Mouse (Mus musculus) ZHBTc4 (cell line): ENCODE data around the gene Eif4e3.

Source experiments
- DNase-seq: peaks from one replicate; pipeline ENCODE4 v3.0.0-alpha.2; 2011; ENCODE audit warnings: low read depth, low spot score

Eif4e3 gene

DNA sequence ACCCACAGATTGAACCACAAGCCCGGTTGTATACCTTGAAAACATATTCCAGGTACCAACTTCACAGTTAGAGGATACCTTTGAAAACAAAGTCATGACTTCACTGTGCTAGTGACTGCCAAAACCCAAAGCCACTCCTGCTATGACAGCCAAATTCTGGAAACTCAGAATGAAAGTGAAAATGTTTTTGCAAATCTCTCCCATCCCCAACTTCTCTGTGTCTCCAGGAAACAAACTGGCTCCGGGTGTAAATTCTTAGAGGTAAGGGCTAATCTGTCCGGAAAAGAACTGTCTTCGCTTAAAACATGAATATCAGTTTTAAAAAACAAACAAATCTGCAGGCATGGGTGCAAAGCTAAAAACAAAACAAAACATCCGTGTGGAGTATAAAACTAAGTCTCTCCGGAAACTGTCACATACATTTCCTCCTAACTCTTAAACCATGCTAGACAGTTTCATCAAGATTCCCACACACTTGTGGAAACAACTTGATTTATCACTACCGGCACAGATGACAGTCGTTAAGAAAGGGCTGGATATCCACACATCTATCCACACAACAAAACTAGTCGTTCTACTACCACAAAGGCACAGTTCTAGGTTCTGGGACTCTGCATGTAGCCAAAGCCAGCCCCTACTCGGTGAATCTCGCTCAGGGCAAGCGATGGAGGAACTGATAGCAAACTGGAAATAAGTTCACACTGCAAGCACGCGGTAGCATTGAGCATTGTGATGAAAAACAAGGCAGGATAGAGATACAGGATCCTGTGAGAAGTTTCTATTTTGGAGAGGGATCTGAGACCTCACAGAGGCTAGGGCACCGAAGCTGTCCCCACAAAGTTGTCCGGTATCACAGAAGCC lies 884 bp downstream of the Eif4e3 start:
- peak; percentile 17 for DNase-seq

DNA sequence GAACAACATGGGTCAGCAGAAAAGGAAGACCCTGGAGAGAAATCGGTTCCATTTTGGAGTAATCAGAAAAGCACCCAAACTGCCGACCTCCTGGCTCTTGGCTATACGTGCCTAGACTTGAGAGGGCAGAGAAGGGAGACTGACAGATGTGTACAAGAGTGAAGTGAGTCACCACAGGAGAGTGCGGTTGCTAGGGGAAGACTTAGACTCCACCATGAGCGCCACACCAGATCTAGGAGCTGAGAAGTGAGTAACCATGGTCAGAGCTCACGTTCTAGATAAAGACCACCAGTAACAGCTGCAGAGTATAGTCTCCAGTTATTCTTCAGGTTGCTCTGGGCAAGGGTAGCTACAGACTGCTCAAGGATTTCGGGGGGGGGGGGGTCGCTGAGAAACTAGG lies 3.3 kb downstream of the Eif4e3 start:
- DNase-seq, result no peak

DNA sequence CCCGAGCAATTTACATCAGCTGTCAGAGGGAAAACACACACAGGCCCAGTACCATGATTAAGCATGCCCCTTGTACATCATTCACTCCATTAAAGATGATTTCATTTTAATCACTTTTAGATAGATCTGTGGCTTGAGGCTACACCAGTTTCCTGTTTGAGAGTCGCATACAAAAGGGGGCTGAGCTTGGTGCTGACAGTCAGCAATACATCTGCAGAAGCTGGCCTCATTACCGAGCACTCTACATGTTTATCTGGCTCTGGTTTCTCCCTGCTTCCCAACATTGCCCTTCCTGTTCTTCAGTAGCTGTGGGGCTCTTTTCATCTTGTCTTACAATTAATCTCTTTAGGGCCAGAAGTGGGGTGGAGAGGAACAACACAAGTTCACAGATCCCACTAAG lies 6.1 kb downstream of the Eif4e3 start:
- no peak for DNase-seq

DNA sequence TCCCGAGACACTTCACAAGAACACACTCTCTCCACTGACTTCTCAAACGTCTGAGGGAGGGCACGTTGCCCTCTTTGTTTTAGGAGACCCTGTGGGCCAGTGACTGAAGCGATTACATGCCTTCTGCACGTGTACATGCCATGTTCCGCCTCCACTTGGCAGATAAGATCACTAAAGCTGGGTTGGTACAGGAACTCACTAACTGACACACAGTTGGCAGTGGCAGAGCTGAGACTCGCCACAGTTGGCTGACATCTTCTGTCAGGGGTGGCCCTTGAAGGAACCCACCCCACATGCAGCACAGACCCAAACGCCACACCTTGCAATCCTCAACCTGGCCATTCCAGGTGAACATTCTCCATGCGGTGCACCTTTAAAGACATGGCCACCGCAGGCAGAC lies 8.0 kb downstream of the Eif4e3 start:
- DNase-seq, result no peak

DNA sequence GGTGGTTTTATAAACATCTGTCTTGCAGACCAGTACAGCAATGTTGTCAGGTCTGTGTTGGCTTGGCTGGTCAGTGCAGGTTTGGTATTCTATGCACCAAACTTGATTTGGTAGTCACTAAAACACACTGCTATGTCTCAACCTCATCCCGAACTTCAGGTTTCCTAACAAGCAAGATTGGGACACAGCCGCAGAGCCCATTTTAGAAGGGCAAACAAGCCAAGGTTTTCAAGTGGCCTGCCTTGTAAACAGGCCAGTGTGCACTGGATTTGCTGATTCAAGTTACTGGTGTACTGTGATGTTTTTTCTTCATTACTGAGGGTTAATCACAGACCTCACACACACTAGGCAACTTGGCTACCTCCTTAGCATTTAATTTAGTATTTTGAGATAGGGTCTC lies 10.5 kb downstream of the Eif4e3 start:
- DNase-seq, result no peak

DNA sequence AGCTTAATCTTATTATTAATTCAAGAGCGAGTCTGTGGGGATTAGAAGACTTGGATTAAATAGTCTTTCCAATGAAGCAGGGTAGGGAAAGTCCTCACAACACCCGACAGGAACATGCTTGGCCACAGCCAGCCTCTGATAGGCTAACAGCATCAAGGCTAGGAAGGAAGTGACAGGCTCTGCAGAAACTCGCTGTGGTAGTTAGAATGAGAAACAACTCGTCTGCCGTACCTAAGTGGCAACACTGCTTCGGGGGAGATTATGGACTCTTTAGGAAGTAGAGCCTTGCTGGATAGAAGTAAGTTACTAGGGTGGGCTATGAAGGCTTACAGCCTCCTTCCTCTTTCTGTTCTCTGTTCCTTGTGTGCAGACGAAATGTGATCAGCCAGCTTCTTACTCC lies 11.1 kb downstream of the Eif4e3 start:
- DNase-seq, result no peak

DNA sequence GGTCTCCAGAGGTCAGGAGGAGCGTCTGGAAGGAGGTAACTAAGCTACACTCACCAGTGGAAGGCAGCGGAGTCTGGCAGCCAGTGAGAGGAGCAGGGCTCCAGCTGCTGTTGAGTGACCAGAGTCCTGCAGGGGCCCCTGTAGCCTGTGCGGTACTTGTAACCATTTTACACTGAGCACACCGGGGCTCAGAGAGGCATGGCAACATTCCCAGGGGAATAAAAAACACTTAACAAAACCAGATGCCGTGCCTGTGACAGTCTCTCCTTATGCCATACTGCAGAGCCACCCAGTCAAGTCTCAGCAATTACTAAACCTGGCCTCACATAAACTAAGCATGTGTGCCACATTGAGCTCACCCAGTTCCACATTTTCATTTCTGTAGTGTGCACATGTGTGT lies 12.2 kb downstream of the Eif4e3 start:
- DNase-seq, result no peak

DNA sequence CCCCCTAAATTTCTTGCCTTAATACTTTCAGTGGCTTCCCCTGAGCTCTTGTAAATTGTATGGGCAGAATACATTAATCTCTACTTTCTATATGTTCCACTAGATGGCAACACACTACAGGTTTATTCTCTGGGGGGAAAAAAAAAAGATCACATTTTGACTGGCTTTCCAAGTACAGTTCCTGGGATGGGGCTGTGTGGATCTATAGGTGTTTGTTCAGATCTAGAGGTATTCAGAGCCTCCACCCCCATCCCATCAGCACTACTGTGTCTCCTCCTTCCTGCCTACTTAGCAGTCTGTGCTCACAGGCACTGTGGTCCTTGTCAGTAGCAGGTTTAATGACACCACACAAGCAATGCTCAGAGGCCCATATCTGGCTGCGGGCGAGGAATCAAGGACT lies 14.2 kb downstream of the Eif4e3 start:
- no peak for DNase-seq

DNA sequence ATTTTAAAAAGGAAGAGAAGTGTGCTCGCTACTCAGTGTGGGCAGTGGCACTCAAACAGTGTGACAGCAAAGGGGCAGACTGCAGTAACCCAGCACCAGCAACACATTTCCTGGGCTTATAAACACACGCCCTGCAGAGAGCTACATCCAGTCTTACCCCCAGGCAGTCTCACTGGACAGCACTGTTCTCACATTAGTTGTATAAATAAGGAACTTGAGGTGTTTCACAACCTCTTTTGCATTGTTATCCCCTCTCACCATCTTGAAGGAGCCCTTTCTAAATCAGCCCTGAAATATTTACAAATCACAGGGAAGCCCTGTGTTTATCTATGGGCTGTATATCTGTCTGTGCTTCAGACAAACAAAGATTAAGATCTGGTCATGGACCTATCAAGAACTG lies 17.3 kb downstream of the Eif4e3 start:
- no peak for DNase-seq

DNA sequence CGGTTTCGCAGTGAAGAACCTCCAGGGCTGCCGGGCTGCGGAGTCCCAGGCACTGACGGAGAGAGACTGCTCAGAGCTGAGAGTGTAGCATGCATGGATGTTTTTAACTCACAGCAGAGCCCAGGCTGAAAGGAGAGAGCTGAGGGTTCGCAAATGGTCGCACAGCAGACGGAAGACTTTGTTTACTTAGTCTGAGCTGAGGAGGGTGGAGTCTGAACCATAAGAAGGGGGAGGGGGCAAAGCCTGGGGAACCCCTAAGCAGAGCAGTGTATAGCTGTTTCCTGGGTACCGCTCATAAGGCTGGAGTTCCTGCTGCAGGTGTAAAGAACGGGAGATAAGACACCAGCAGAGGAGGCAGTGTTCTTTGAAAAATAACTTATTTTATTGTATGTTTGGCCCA lies 20.2 kb downstream of the Eif4e3 start:
- no peak for DNase-seq

DNA sequence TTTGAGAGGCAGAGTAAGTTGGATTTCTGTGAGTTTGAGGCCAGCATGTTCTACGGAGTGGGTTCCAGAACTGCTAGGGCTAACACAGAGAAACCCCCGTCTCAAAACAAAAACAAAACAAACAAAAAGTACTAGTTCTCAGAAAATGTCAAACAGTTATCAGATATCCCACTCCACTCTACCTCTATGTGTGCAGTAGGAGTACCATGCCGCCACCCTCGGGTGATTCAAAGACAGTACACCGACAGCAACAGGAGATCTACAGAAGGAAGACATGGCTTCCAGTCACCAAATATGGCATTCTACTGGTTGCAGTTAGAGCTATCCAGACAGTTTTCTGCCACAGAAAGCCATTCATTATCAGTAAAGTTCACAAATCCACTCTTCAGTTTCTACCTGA lies 21.7 kb downstream of the Eif4e3 start:
- DNase-seq, result peak; percentile 22

DNA sequence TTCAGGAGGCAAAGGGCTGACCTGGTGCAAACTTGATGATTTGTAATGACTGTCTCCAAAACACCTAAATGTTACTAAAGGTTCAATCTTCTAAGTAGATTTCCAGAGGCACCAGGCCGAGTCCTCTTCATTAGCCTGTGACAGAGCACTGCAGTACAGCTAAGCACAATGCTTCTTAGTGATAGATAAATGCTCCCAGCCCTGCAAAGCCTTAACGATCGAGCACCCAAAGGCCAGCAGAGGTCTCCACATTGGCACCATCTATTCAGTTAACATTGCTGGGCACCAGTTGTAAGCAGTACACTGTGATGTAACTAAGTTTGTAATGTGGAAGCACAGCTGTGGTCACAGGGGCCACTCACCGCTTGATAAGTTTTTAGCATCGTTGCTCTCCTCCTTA lies 22.2 kb downstream of the Eif4e3 start:
- DNase-seq, result no peak

DNA sequence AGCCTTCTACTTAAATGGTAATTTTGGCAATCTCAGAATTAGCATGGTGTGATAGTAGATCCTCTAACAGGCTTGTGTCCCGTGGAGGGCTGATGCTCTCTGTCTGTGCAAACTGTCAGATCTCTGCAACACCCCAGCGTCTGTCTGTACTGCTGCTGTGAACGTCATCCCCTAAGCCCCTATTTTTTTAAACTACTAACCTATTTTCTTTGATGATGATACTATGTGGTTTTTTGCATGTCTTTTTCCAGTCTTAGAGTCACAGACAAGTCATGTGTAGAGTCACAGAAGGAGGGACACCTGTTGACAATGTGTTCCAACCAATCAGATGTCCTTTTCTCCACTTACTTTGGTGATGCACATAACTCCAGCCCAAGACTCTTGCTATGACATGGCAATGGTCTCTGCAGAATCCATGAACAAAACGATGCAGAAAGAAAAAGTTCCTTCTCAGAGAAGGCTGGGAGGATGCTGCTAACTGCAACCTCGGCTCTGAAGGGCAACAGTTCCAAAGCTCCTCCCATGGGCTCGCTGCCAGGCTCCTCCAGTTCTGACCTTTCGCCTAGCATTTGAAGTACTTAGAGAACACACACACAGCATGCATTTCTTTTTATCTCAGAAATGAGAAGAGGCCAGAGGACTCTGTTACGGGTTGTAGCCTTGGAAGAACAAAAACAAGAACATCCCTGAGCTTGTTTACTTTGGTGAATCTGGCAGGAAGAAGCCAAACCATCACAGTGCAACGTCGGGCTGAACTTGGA lies 23.0 kb downstream of the Eif4e3 start:
- no peak for DNase-seq

DNA sequence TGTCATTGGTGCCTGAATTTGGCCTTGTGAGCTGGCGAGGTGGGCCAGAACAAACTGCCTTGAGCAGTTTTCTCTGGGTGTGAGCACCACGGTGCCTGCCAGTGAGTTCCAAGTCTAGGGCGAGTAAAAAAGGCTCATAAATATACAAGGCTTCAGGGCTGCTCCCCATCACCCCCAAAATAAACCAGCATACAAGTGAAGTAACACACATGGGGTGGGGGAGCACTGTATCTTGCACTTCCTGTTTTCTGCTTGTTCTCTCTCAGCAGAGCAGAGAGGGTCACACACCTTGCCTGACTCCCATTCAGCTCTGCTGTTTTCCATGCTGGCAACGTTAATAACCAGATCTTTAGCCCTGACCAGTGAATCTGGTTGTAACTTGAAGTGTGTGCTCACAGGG lies 29.1 kb downstream of the Eif4e3 start:
- no peak for DNase-seq

DNA sequence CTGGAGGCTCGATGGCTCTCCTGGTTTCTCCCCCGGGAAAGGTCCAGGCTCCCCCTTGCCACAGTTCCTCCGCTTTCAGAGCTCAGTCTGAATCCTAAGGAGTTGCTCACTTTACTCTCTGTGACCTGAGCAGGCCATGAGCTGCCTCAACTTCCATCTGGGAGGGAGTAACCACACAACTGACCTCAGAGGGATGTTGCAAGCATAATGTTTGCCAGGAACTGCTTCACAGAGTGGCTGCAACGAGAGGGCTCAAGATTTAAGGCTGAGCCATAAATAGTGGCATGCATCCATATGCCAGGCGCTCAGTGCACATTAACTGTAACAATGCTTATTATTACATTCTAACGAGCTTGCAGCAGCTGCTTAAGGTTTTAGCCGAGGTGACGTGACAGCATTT lies 29.8 kb downstream of the Eif4e3 start:
- DNase-seq, result no peak

DNA sequence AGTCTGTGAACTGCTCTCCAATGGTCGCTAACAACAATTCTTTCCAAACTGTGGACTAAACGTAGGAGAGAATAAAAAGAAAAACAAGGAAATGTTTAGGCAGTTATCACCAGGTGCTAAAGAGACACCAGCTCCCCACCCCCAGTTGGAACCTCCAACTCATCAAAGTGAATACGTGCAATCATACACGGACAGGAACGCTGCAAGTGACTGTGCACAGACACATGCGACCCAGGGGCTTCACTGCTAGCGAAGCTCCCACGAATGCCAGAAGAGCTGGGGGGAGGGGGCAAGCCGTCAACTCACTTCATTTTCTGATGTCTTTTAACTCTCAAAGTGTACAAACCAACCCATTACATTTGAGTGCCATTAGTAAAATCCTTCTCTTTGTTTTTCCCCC lies 30.4 kb downstream of the Eif4e3 start:
- no peak for DNase-seq

DNA sequence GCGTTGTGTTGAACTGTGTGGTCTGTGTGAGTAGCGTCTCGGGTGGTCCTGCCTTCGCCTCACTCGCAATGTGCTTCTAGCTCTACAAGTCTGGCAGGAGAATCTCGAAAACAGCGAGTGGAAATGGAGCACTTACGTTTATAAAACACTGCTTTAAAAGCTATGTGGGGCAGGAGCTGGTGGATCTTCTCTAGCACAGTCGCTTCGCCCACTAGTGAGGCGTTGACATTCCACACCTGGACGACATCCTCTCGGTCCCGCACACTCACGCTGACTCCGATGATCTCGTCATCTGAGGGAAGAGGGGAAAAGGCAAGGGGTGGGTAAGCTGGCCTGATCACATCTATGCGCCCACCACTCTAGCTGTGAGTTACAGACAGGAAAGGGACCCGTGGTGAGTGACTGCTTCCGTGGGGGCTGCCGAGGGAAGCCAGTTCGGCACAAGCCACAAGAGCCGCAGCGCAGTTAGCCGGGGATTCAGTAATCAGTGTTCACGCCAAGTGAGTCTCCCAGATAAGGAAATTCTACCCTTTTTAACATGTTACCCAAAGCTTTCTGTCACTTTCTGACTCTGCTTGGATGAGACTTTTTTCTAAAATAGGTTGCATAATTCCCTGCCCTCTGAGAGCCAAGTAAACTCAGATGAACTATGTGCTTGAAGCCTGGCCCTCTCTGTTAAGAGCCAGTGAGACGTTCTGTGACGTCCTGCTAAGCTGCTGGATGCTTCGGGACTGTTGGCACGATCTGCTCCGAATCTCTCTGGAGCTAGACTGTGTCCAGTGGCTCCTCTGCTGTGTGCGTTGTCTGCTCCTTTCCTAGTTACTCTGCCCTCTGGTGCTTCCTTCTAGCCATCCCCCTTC lies 34.2 kb downstream of the Eif4e3 start:
- no peak for DNase-seq

DNA sequence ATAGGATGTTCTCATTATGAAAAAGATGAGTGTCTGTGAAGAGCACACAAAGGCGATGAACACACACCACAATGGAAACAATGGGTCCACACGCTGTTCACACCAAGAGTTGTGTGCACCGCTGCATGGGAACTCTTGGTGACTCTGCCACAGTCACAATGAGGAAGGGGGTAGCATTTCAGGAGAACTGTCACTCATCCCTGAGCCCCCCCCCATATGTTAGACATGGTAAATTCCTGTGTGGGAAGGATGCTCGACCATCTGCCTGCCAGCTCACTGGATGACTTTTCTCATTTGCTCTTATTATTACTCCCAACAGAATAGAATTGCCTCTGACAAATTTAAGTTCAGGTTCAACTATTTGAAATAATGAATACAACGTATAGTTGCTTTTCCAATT lies 34.9 kb downstream of the Eif4e3 start:
- no peak for DNase-seq

DNA sequence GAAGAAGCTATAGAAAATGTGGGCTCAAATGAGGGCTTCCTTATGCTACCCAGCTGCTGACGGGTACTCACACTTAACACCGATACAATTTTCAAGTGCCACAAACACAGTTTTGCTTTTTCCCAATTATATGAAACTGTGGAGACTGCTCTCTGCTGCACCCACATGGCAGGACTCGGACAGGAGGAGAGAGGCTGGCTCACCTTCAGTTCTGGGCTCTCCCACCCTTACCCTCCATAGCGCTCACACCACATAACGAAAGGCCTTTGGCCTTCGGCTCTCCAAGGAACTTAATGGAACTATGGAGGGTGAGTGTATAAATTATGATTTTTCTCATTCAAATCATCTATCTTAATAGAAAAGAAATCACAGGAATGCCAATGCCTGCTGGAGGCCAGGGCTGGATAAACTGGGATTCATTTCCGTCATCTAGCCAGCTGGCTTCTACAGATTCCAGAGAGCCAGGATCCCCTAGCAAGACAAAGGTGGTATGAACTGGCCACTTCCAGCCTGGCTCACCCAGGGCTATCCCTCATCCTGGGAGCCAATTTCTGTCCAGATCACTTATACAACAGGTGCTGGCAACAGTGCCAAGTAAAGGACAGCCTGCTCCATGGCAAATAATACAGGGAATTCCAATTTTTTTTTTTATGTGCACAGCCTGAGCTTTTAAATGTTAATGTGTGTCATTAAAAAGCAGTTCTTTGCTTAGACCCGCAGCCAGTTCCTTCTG lies 36.7 kb downstream of the Eif4e3 start:
- no peak for DNase-seq

DNA sequence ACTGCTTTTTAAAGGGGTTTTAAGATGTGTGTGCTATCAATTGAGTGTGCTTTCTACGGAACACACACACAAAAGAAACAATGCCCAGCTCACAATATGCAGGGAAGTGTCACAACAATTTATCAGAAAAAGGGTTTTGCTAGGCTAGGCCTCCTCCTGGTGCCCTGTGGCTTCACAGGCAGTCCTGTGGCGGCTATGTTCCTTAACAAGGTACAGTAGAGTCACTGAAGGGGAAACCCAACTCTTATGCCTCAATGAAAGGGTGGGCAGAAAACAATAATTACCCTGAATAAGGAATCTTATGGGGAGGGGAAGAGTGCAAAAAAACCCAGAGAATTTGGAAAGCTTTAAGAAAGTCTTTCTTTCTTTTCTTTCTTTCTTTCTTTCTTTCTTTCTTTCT lies 40.2 kb downstream of the Eif4e3 start:
- no peak for DNase-seq

DNA sequence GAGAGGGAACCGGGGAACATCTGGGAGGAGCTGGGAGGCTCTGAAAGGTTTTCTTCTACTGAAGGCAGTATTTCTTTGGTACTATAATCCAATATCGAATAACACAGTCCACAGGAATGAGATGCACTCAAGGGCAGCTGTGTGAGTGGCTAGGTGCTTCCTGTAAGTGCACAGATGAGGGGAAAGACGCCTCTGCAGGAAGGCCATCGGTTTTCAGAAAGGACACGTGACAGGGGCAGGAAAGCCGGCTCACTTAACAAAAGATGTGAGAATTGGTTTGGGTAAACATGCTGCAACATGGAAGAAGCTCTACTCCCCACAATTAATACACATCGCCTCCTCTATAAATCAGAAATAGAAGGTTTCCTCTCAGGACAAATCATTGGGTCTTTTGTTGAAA lies 40.8 kb downstream of the Eif4e3 start:
- DNase-seq, result no peak

DNA sequence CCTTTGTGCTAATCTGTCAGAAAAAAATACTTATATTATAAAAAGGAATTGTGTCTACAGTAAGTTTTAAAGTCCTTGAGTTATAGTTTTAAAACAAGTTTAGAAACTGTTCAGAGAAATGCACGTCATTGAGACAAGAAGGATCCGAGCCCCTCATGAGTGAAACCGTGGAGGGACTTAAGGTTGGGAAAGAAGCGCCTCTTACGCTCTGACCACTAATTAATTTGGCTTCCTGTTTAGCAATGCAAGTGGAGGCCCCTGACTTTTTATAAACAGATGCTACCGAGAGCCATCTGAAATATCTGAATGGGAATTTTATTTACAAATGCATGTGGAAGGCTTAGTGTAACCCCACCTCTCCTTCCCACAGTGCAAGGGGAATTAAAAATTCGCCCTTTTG lies 41.3 kb downstream of the Eif4e3 start:
- DNase-seq, result no peak
